Mouse (Mus musculus) adrenal gland, adult (tissue): ENCODE measurements around the gene Cluap1.

Experiments used
- DNase-seq, 2 experiments: peaks; one replicate each; pipeline ENCODE4 v3.0.0; 2022 to 2023; ENCODE audit warnings: low spot score in 1 of 2; ENCODE audit not compliant: inconsistent age in 2 of 2

Gene Cluap1

DNA sequence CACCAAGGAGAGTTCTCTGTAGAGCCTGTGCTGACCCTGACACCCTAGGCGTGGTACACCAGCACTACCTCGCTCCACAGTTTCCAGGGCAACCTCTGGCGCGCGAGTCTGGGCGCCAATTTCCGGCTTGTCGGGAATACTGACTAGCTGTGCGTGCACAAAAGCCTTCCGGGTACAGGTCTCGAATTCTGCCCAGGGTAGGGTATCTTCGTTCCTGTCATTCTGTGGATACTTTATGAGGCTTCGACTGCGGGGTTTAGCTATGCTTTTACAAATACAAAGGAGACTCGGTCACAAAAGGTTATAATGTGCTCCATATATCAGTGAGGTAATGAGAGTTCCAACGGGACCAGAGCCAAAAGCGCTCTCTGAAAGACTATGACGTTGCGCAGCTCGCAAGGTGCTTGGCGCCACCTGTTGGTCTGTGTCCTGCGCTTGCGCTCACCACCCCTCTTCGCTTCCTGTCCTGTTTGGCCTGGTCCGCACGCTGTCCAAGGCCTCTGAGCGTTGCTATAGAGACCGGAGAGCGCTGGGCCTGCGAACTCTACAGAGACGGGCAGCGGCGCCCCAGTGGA, at the start of gene Cluap1, which contains the start of gene 1700037C18Rik:
Cluap1 (plus strand) TSS at position 265 of the 575 bp plus-strand sequence.
1700037C18Rik (minus strand) TSS at position 153 of the 575 bp plus-strand sequence.
- peak; percentile 96 to 99 for DNase-seq

- DNase-seq: no peak
These were observed 49.3 kb upstream of the Cluap1 start for GRCm38 (mm10) chr16:3859254-3859653.

- no peak for DNase-seq
These were observed 36.8 kb upstream of the Cluap1 start for GRCm38 (mm10) chr16:3871815-3872214.

DNA sequence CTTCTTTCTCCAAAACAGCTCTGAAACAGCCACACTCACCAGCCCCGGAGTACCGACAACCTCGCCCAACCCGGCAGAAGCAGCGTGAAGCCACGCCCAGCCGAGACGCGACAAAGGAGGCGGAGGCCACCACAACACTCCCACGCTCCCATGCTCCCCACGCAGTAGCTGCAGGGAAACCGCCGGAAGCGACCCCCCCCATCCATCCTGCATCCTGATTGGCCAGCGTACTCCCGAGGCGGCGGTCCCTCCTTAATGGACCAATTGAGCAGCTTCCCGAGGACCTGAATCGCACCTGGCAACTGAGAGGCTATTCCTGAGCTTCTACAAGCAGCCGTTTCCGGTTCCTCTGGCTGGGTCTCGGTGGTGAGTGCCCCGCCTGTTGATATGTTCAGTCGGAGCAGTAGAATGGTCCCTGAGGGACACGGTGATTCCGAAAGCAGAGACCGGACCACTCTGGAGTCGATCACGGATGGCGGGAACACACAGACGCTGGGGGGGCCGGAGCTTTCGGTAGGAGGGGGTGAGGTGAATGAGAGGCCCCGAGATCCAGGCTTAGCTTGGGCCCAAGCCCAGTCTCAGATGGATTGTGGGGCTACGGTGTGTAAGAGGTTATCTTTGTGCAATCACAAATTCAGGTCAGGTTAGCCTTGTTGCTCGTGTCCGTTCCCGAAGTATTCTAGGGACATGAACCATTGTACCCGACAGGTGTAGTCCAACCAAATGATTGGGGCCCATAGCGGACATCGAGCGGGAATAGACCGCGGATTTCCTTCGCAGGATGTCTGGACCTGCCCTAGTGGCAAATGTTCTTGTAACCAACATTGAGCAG, 36.2 kb upstream of the Cluap1 start, which contains the start of gene Naa60:
Naa60 (plus strand) TSS at position 160 of the 832 bp plus-strand sequence.
- DNase-seq: peak; percentile 94 to 97

- no peak for DNase-seq
These were observed 32.3 kb upstream of the Cluap1 start for GRCm38 (mm10) chr16:3876346-3876745.

- peak; percentile 97 to 98 for DNase-seq
These were observed 24.2 kb upstream of the Cluap1 start, which contains the start of the genes Zfp597 and Gm20695 for GRCm38 (mm10) chr16:3884201-3885064. TSS of gene Zfp597 (minus strand) at chr16:3884561. TSS of gene Gm20695 (plus strand) at chr16:3884648.

DNA sequence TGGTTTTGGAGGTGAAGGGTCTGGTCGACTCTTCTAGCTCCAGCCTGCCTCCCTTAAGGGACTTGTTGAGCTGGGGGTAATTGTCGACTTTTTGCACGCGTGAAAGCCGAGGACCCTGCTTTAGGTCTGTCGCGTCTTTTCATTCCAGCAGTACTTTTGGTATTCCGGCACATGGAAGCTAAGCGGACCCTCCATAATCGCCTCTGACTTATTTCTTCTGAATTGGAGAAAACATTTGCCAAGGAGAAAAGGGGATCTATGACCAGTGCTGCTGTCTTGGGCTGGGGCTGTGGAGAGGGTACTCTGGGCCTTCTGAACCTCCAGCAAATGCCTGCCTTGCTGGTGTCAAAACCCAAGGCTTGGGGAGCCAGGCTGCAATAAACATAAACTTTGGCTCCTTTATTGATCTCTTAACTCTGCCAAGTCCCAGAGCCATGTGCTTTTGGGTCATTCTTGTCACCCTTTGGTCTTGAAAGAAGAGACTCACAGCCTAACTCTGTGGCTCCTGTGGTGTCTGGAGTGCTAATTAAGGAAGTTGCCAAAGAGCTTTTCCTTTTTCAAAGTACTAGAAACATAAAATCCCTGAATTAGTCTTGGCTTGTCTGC, 23.4 kb upstream of the Cluap1 start:
- DNase-seq: no peak

DNA sequence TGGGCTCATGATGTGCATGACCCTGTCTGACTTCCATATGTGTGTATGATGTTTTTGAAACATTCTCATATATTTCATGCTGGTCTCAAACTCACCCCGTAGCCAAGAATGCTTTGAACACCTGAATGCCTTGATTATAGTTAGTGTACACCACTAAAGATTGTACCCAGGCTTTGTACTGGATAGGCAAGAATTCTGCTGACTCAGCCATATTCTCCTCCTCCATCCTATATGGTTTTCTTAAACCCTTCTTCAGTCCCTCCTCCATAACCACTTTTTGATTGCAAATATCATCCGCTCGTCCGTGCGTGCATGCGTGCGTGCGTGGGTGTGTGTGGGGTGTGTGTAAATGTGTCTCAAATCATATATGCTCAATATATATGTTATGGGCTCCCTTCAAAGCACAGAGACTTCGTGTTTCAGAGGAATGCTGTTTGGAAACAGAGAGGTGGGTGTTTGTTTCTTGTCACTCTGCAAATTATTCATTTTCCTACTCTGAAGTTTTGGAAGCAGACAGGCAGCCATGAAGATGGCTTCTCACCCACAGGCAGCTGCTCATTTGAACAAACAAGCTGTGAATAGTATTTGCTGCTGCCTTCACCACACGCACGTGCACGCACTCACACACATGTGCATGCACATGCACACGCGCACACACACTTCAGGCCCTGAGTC, 16.8 kb upstream of the Cluap1 start:
- DNase-seq: no peak

- no peak for DNase-seq
These were observed 14.9 kb upstream of the Cluap1 start for GRCm38 (mm10) chr16:3893739-3894138.

- peak in 1 of 2 experiments; percentile 57 for DNase-seq
These were observed 13.3 kb upstream of the Cluap1 start for GRCm38 (mm10) chr16:3895173-3895792.

DNA sequence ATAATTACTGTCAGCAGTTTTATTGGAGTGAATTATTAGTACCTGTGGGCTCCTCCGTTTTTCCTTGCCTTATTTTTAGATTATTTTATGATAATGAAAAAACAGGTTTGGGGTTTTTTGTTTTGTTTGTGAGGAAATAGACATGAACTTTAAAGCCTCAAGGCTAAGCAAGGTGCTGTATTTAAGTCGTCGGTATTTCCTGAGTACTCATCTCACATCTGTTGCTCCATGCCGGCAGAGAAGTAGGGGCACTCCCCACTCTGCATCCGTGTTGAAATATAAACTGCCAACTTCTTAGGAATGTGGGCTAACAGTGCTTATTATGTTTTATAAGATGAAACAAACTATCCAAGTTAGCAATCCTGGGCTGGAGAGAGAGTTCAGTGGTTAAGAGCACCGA, 12.6 kb upstream of the Cluap1 start:
- no peak for DNase-seq

DNA sequence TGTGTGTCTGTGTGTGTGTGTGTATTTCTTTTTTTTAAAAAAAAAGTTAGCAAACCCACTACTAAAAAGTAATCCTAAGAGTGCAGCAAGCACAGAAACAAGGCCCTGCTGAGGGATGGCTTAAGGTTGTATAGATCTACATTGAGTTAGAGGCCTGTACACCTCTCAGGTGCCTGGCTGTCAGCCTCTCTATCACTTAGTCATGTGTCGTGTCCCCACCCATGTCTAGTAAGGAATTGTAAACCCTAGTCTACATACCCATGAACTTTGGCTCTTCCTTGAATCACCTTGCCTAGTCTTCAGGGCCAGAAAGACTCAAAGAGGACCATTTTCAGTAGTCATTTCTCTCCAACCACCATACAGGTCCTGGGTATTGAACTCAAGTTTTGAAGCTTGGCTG, 12.0 kb upstream of the Cluap1 start:
- no peak for DNase-seq

DNA sequence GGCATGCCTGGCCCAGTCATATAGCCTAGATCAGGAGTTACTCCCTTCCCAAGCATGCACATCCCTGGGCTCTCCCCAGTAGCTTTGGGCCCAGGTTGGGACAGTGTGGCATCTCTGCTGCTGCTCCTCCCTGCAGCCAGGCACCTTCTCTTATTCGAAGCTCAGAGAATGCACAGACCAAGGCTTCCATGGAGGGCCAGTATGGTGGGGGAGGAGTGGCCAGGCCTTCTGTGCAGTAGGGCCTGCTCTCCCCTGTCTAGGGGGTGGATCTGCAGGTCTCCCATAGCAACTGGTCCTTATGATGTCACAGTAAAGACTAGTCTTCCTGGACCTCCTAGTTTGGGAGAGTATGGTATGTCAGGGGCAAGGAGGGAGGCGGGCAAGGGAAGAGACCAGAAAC, 1.1 kb upstream of the Cluap1 start:
- peak in 1 of 2 experiments; percentile 54 for DNase-seq

DNA sequence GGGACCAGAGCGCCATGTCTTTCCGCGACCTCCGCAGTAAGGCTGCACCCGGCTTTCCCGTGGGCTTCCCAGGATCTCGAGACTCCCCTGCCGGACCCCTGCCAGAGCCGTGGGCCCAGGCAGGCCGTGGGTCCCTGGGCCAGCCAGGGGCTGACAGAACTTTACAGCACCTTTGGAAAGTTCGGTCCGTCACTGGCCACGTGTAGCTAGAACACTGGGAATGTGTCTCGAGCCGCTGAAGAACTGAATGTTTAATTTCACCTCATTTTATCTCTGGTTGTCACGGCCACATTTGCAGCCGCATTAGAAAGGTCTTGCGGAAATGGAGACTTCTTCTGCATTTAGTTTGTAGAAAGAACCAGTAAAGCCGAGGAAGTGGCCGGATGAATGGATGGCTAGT, 517 bp downstream of the Cluap1 start:
- DNase-seq: no peak

GRCm38 (mm10) chr16:3920756-3921155, 12.2 kb downstream of the Cluap1 start:
- no peak for DNase-seq

DNA sequence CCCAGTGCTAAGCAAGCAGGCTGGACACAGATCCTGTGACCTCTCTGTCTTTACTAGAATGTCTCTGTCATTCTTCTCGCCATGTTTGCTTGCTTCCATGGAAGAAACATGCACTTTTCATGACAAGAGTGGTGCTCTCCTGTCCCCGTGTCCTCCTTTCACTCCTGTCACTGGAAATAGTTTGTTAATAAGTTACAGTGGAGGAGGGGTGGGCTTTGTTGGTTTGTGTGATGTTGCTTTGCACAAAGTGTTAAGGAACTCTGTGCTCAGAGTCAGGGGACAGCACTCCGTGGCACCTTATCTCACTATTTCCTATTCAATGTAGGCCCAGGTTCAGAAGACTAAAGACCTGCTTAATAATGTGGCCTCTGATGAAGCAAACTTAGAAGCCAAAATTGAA, 14.9 kb downstream of the Cluap1 start:
- DNase-seq: no peak

DNA sequence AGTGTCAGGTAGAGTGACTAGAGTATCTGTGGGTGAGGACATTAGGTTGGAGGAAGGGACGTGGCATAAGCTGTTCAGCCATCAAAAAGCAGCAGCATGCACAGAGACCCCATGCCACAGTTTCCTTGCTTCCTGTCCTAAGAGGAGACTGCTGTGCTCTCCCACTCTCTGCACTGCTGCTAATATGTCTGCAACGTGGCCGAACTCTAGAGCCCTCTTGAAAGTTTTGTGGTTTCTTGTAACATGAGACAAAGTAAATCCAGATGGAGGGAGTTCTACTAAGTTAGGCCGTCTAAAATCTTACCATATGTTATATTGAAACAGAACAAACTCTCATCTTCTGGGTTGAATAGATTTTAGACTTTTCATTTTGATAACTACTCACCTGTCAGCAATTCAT, 15.4 kb downstream of the Cluap1 start:
- DNase-seq: no peak

DNA sequence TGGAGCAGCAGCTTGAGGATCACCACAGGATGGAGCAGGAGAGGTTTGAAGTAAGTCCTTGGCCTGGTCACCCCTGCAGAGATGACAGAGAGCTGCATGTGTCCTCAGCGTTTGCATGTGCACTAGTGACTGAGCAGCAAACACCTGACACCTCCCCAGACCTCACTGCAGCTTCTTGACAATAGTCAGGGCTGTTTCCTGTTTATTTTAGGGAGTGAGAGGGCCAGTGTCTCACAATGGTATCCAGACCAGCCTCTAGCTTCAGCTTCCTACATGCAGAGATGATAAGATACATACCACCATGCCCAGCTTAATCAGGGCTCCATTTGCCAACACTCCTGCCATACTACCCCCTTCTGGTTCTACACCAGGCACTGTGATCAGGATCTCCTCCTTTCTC, 20.0 kb downstream of the Cluap1 start:
- DNase-seq: no peak

DNA sequence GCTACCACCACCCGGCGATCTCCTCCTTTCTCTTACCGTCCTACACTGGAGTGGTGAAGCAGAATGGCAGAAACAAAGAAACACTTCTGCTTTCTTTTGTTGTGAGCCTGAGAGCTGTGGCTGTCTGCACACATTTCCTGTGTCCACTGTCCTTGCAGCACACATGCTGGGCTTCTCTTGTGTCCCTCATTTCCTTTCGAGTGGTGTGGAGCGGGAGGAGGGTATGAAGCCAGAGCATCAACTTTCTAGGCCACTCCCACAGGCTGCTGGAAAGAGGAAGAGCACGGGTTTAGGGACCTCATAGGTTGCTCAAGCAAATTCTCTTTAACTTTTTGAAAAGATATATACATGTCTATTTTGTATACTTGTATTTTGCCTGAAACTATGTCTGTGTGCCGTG, 20.6 kb downstream of the Cluap1 start:
- no peak for DNase-seq

DNA sequence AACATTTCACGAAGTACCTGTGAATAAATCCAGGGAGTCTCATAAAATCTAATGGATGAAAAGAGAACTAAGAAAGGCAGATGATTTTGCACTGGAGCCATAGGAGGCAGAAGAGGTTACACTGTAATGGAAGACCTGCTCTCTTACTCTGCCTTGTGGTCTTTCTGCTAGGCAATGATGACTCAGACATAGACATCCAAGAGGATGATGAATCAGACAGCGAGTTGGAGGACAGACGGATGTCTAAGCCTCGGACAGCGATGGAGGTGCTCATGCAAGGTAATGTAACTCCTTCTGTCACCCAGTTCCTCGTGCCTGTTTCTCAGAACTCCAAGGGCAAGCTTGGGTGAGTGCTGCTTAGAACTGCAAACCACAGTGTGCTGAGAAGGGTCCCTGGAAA, 24.9 kb downstream of the Cluap1 start:
- peak in 1 of 2 experiments; percentile 73 for DNase-seq
